Mouse (Mus musculus): ENCODE results near the gene 4833427G06Rik.

4833427G06Rik gene

DNA sequence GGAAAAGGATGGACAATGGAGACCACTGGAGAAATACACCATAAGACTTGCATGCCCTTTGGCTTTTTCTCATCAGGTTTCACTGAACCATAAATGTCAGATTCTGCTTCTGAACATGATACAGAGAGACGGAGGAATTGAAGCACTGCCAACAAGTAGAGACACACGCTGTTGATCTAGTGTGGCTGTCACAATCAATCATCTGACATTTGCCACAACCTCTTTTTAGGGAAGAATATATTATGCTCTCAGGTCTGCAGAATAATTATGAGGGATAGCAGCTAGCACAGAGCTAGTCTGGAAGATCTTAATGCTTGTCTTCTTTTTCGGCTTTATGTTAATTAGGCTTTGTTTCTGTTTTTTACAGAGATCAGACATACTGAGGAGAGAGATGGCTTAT lies 33.7 kb downstream of the 4833427G06Rik start:
- DNase-seq (ENCODE audit: low read depth, low spot score) = no peak

DNA sequence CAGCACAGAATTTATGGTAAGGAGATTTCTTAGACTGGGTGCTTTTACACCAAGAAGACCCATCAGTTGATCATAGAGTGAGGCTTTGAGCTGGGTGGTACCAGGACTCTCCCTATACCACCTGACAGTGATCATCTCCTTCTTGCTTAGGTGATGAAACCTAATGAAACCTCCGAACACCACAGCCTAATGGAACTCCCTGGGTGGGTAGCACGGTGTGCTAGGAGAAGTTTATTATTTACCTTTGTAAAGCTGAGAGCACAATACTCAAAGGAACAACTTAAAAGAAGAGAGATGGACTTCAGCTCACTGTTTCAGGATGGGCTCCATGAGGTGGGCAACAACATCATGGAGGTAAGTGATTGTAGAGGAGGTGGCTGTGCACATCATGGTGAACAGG lies 41.3 kb downstream of the 4833427G06Rik start, which contains the start of gene Btg4:
Gene Btg4 (plus strand): TSS at position 301 of the 400 bp plus-strand sequence.
- no peak for DNase-seq (ENCODE audit: low read depth, low spot score)

DNA sequence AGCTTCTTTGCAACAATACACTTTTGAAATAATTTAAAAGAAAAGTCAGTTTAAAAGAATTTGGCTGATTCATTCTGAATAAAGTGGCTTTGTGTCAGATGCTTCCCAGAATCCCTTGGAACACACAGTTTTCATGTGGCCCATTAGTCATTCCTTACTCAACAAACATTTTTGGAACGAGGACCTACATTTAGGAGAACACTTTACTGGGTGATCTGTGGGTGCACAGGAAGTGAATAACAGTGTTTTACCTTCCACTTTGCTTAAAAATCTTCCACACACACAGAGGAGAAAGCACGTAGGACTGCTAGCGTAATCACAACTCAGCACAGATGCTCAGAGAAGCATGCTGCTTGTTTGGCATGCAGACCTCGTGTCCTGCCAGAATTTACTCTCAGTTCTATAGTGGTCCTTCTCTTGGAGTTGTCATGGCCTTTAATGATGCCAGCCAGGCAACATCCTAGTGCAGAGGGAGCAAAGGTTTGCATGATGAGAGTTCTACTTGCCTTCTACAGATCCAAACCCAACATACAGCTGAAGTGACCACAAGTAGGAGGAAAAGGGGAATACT lies 42.8 kb downstream of the 4833427G06Rik start:
- no peak for DNase-seq (ENCODE audit: low read depth, low spot score)

DNA sequence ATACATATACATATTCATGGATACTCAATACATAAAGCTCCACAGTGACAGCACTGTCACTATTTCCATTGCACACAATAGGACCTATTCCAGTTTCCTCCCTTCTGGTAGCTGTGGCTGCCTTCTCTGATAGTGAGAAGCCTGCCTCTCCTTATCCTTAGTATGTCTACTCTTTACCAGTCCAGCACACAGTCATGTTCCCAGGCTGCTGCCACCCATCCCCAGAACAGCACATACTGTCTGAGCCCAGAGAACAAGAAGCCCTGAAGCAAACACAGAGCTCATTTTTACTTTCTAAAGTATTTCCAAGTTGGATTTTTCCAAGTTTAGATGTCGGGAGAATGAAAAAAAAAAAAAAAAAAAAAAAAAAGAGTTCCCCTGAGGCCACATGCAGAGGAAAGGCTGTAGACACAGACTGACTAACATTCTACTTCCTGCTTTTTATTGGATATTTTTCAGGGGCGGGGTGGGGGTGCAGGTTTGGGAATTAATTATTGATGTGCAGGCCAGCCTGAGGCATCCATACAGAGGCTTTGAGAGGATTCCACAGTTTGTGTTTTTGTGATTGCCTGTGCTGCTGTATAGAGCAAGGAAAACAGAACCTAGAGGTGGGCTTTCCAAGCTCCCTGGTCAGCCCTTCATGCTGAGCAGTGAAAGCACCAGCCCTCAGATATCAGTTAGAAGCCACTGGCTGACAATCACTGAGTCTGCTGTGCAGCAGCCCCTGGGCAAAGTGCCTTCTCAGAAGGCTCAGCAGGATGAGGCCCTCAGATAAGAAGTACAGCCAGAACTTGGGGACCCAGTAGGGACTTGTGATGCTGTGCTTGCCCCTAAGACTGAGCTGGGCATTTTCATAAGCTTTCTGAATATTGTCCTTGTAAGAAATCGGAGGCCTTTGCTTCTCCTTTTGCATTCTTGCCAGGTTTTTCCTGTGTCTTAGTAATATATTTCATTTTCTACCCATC lies 45.2 kb downstream of the 4833427G06Rik start:
- no peak for DNase-seq (ENCODE audit: low read depth, low spot score)

DNA sequence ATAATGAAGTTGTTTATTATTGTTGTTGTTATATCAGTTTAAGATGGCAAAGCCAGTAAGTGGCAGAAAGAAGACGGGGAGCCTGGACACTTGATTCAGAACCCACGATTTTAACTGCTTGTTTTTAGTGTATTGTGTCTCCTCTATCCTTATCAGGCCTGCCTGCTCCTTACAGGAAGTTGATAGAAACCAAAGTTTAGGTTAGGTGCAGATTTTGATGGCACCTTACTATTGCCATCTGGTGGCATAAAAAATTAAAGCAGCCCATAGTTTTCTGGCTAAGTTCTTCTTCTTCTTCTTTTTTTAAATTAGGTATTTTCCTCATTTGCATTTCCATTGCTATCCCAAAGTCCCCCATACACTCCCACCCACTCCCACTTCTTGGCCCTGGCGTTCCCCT lies 49.7 kb downstream of the 4833427G06Rik start:
- no peak for DNase-seq (ENCODE audit: low read depth, low spot score)

DNA sequence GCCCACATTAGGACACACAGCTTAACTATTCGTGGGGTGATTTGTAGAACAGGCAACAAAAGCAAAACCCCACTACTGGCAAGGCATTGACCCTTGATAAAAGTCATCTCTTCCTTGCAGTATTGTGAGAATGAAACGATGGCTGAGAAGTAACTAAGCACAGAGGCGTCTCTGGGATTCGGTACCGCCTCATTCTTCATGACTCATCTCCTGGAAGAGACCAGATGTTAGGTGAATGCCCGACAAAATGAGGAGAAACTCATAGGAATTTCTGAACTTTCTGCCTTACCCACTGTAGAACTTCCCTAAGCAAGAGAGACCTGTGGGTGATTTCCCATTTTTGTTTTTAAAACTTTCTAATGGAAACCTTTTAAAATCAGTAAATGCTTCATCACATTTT lies 59.7 kb downstream of the 4833427G06Rik start:
- DNase-seq (ENCODE audit: low read depth, low spot score) = no peak

DNA sequence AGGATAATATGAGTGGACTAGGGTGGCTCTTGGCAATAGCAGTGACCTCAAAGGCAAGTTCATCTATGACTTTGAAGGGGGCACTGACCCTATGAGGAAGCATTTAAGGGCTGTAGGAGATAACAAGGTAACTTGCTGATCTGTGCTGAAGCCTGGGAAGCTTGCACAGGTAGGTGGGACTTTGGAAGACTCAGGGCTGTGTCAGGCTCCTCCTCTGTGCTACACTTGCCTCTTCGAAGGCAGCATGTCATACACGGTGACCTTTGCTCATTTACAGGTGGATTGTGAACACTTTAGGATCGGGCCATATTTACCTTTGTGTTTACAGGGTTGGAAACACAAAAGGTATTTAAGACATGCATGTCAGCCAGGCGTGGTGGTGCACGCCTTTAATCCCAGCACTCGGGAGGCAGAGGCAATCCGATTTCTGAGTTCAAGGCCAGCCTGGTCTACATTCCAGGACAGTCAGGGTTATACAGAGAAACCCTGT lies 60.3 kb downstream of the 4833427G06Rik start:
- no peak for DNase-seq (ENCODE audit: low read depth, low spot score)

DNA sequence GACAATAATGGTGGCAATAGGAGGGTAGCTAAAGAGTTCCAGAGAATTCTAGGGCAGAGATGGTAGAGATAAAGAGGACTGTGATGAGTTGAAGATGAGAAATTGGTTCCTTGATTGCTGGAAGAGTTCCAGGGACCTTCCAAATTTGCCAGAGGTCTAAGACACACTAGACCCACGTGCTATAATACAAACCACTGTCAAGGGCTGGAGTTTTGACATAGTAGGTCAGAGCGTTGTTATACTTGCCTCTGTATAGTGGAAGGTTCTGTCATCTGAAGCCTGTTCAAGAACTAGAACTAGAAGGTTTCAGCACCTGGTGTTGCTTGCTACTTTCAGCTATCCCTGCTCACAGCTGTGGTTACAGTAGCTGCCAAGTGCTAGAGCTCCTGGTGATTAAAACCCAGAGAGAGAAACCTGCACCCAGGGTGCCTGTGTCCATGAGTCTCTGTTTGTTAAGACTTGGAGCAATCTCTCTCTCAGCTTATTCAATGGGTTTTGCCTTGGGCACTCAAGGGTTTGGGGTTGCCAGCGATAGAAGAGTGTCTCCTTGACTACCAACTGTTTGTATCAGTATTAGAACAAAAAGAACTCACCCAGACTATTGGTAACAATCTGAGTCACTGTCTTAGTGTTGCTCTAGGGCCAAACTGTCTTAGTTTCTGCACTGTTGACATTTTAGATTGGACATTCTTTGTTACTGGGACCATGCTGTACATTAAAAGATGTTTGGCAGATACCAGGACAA lies 68.9 kb downstream of the 4833427G06Rik start:
- no peak for DNase-seq (ENCODE audit: low read depth, low spot score)

DNA sequence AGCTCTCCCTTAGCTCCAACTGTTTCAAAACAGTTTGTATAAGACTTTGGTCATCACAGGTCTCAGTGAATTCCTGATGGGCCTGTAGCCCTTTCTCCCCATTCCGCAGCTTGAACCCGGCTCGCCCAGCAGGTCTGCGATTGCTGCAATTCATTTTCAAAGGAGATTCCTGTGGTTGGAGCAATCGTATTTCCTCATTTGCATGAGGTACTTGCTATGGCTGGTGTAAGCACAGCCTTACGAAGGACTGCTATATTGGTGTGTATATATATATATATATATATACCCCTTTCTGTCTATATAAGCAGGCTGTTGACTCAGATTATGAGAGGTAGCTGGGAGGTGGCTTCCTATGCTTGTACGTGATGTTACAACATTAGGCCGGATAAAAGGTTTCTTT lies 69.6 kb downstream of the 4833427G06Rik start:
- no peak for DNase-seq (ENCODE audit: low read depth, low spot score)

DNA sequence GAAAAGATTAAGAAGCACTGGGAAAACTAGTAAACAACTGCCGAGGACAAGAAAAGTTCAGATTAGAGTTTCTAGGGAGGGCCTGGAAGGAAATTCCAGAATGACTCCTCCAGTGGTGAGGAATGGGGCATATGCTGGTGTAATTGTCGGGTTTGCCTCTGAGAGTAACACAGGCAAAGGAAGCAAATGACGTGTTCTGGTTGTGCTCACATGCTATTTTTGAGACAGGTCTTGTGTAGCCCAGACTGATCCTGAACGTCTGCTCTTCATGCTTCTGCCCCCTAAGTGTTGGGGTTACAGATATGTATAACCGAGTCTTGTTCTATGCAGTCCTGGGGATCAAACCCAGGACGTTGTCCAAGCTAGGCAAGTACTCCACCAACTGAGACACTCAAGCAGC lies 70.3 kb downstream of the 4833427G06Rik start:
- no peak for DNase-seq (ENCODE audit: low read depth, low spot score)

Measured in forelimb bud, embryonic 11.5 days (tissue).